Mouse (Mus musculus) liver, adult 2 months (tissue): ENCODE measurements around the gene Fgd3. TPM values are rescaled to one million over a fixed set of nuclear protein-coding genes. Genes with fewer than 3 reads are reported as not detected.

Experiments
- DNase-seq: peaks from one replicate; pipeline ENCODE4 v3.0.0-alpha.2; 2011; ENCODE audit warnings: low read depth, low spot score; ENCODE audit errors: extremely low read depth
- H3K27ac ChIP-seq: fragments of 200-500 bp; replicated peaks from 2 replicates; pipeline ENCODE4 v1.5.1; 2012; ENCODE audit warnings: low read depth, mild to moderate bottlenecking, control low read depth, inconsistent platforms, low read length; ENCODE audit not compliant: insufficient read depth
- H3K27me3 ChIP-seq: fragments of 200-500 bp; 2 replicates; pipeline ENCODE4 v1.6.1; 2012; ENCODE audit warnings: mild to moderate bottlenecking, moderate library complexity, low read length, inconsistent platforms; ENCODE audit not compliant: control insufficient read depth, insufficient read depth
- H3K36me3 ChIP-seq: fragments of 200-500 bp; 2 replicates; pipeline ENCODE4 v1.6.1; 2012; ENCODE audit warnings: low read length, inconsistent platforms; ENCODE audit not compliant: control insufficient read depth, insufficient read depth
- H3K4me1 ChIP-seq: fragments of 200-500 bp; 2 replicates; pipeline ENCODE4 v1.6.1; 2011; ENCODE audit warnings: low read length; ENCODE audit not compliant: control insufficient read depth, insufficient read depth
- H3K4me3 ChIP-seq: fragments of 200-500 bp; 2 replicates; pipeline ENCODE4 v1.5.1; 2011; ENCODE audit warnings: low read depth, mild to moderate bottlenecking, control low read depth, low read length, moderate library complexity; ENCODE audit not compliant: insufficient read depth
- H3K79me2 ChIP-seq: fragments of 200-500 bp; 2 replicates; pipeline ENCODE4 v1.6.1; 2012; ENCODE audit warnings: inconsistent platforms, mild to moderate bottlenecking, low read length, moderate library complexity; ENCODE audit not compliant: control insufficient read depth, insufficient read depth
- H3K9ac ChIP-seq: fragments of 200-500 bp; 2 replicates; pipeline ENCODE4 v1.6.1; 2012; ENCODE audit warnings: low read depth, mild to moderate bottlenecking, control low read depth, inconsistent platforms, low read length
- CTCF ChIP-seq: fragments of 200-500 bp; IDR thresholded peaks from 2 replicates; pipeline ENCODE4 v1.5.1; 2011; ENCODE audit warnings: low read depth, low read length, control low read depth
- POLR2A ChIP-seq: fragments of 200-500 bp; IDR thresholded peaks from 2 replicates; pipeline ENCODE4 v1.6.1; 2011; ENCODE audit warnings: low read length, control low read depth; ENCODE audit not compliant: insufficient read depth; ENCODE audit errors: extremely low read depth
- WGBS: fragments of 180-500 bp; shearing (Covaris S2); methylation state at CpG from one replicate; pipeline ENCODE4 v1.1.7; 2018; 5-methylcytosine and 5-hydroxymethylcytosine counted together
- polyA plus RNA-seq: library from polyadenylated mRNA; depleted of rRNA; stranded (reverse); fragments of >200 nt; gene quantifications from 2 replicates; pipeline ENCODE4 v1.2.3, GENCODE M21; 2012
- total RNA-seq: library from RNA; depleted of rRNA; stranded (reverse); fragments of >200 nt; gene quantifications from 2 replicates; pipeline ENCODE4 v1.2.3, GENCODE M21; 2014

The Fgd3 gene
- total and polyA plus RNA-seq, 2 experiments: 0.51 to 0.65 TPM

GRCm38 (mm10) chr13:49294108-49294507, 26.0 kb downstream of the Fgd3 start:
- Histone ChIP-seq H3K9ac (no peak overlapping the region), H3K27ac (no peak overlapping the region), H3K4me1 (no peaks in the 10 kb centered on the region), H3K79me2 (no peaks in the 10 kb centered on the region), H3K4me3 (no peak overlapping the region), H3K36me3 (no peaks in the 10 kb centered on the region), H3K27me3 (no peaks in the 10 kb centered on the region)
- TF ChIP-seq POLR2A (no peak), CTCF (no peak)
- WGBS: 83% methylated on average over 9 of the region's 9 CpGs
- no peak for DNase-seq

GRCm38 (mm10) chr13:49291949-49292348, 28.2 kb downstream of the Fgd3 start:
- no peak for TF ChIP-seq POLR2A
- no peak for TF ChIP-seq CTCF
- H3K27ac ChIP-seq: no peak overlapping the region
- no peaks in the 10 kb centered on the region for H3K4me1 ChIP-seq
- no peaks in the 10 kb centered on the region for H3K36me3 ChIP-seq
- H3K4me3 ChIP-seq: no peak overlapping the region
- no peak for DNase-seq
- no peak overlapping the region for H3K9ac ChIP-seq
- H3K27me3 ChIP-seq: no peaks in the 10 kb centered on the region
- no peaks in the 10 kb centered on the region for H3K79me2 ChIP-seq
- 83% methylated on average over 6 of the region's 6 CpGs for WGBS

GRCm38 (mm10) chr13:49291398-49291797, 28.7 kb downstream of the Fgd3 start:
- Histone ChIP-seq H3K4me1 (no peaks in the 10 kb centered on the region), H3K36me3 (no peaks in the 10 kb centered on the region), H3K27ac (no peak overlapping the region), H3K4me3 (no peak overlapping the region), H3K27me3 (no peaks in the 10 kb centered on the region), H3K9ac (no peak overlapping the region), H3K79me2 (no peaks in the 10 kb centered on the region)
- WGBS: 46% methylated on average over 1 of the region's 1 CpGs
- TF ChIP-seq POLR2A: no peak
- TF ChIP-seq CTCF: peak; percentile 41; the same call in 1 of the 2 replicates
- DNase-seq: no peak

DNA sequence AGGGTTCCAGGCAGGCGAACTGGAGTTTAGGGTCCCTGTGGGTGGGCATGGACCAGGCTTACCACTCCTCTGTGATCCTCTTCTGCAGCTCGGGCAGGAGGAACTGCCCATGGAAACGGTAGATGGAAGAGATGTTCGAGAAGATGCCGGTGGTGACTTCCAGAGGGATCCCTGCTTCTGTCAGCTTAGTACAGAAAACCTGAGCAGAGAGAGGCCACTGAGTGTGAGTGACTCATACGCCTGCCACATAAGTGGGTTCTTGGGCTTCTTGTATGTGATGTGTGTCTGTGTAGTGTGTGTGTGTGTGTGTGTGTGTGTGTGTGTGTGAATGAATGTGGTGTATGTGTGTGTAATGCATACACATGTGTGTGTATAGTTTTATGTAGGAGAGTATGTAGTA, 32.9 kb downstream of the Fgd3 start:
- Histone ChIP-seq H3K79me2 (no peaks in the 10 kb centered on the region), H3K27ac (no peak overlapping the region), H3K36me3 (no peaks in the 10 kb centered on the region), H3K4me1 (no peaks in the 10 kb centered on the region), H3K4me3 (no peak overlapping the region), H3K9ac (no peak overlapping the region), H3K27me3 (no peaks in the 10 kb centered on the region)
- no peak for TF ChIP-seq CTCF
- TF ChIP-seq POLR2A: no peak
- 90% methylated on average over 6 of the region's 6 CpGs for WGBS
- DNase-seq: no peak

GRCm38 (mm10) chr13:49286750-49287149, 33.4 kb downstream of the Fgd3 start:
- H3K4me1 ChIP-seq: no peaks in the 10 kb centered on the region
- H3K9ac ChIP-seq: no peak overlapping the region
- no peaks in the 10 kb centered on the region for H3K36me3 ChIP-seq
- 75% methylated on average over 3 of the region's 3 CpGs for WGBS
- no peak for DNase-seq
- H3K79me2 ChIP-seq: no peaks in the 10 kb centered on the region
- H3K4me3 ChIP-seq: no peak overlapping the region
- H3K27me3 ChIP-seq: no peaks in the 10 kb centered on the region
- TF ChIP-seq POLR2A (no peak), CTCF (no peak)
- H3K27ac ChIP-seq: no peak overlapping the region

DNA sequence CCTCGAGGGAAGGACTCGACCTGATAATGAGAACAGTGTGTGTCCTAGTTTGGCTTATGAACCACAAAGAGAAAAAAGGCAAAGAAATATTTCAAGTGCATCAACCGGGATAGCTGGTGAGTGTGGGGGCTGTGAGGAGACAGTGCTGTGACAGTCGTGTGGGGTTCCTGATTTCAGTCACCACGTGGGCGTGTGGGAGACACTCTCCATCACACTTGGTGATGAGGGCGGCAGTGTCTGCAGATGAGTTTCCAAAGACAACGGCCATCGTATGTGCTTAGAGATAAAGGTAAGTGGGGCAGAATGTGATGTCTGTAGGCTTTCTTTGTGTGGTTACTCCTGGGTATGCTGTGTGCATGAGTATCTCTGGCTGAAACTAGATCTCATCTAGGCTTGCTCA, 36.4 kb downstream of the Fgd3 start:
- Histone ChIP-seq H3K9ac (no peak overlapping the region), H3K4me1 (no peaks in the 10 kb centered on the region), H3K4me3 (no peak overlapping the region), H3K27me3 (no peaks in the 10 kb centered on the region), H3K27ac (no peak overlapping the region), H3K79me2 (no peaks in the 10 kb centered on the region), H3K36me3 (no peaks in the 10 kb centered on the region)
- 78% methylated on average over 9 of the region's 9 CpGs for WGBS
- no peak for DNase-seq
- TF ChIP-seq POLR2A: no peak
